ENCODE assay signal across 9 mouse cellular contexts in genomic region chr2:36104436-36104955, GRCm38 (mm10). TPM values are rescaled to one million over a fixed set of nuclear protein-coding genes. Genes with fewer than 3 reads are reported as not detected.
DNase-seq lines count a peak whose midpoint lies in the region; ATAC-seq and TF ChIP-seq lines count a peak whose summit lies in the region.
"Had no signal": no experiment of that assay in that cellular context is flagged by ENCODE, and none has a peak within 500 bp of the region (broad histone marks: within the 10 kb centered on the region; RNA-seq: fewer than 3 reads in every experiment).

No protein-coding gene starts in this region.

- H3K27ac ChIP-seq in kidney, embryonic 14.5 days (ENCODE audit: low read depth, low read length): no peak overlapping the region
- H3K27ac ChIP-seq in hindbrain, postnatal 0 days: no peak overlapping the region
- no peak overlapping the region for H3K27ac ChIP-seq in midbrain, postnatal 0 days (ENCODE audit: low read depth, low read length)

- no peaks in the 10 kb centered on the region for H3K36me3 ChIP-seq in kidney, embryonic 14.5 days (ENCODE audit: control insufficient read depth, insufficient read depth, low read length)
- H3K36me3 ChIP-seq in hindbrain, postnatal 0 days (ENCODE audit: insufficient read depth, low read length): no peaks in the 10 kb centered on the region
- H3K36me3 ChIP-seq in midbrain, postnatal 0 days (ENCODE audit: insufficient read depth, low read length): no peaks in the 10 kb centered on the region

- TF ChIP-seq CTCF in hindbrain, postnatal 0 days (IDR thresholded peaks at IDR 0.05; ENCODE audit: low read depth): no peak
- no peak for TF ChIP-seq CTCF in midbrain, postnatal 0 days (IDR thresholded peaks at IDR 0.05)

- H3K27me3 ChIP-seq in kidney, embryonic 14.5 days (ENCODE audit: control insufficient read depth, insufficient read depth, low read length): peaks cover 89% of the 10 kb centered on the region
- H3K27me3 ChIP-seq in hindbrain, postnatal 0 days (ENCODE audit: insufficient read depth, low read length): peaks cover 79% of the 10 kb centered on the region
- H3K27me3 ChIP-seq in midbrain, postnatal 0 days (ENCODE audit: insufficient read depth, low read length): peaks cover 80% of the 10 kb centered on the region

- peak overlapping the region; percentile 48 for H3K4me3 ChIP-seq in kidney, embryonic 14.5 days (ENCODE audit: low read length)
- H3K4me3 ChIP-seq in hindbrain, postnatal 0 days (ENCODE audit: low read length): peak overlapping the region; percentile 33
- H3K4me3 ChIP-seq in midbrain, postnatal 0 days (ENCODE audit: low read depth, low read length): peak overlapping the region; percentile 29

- WGBS in kidney, embryonic 14.5 days: under 1% methylated on average over 32 of the region's 32 CpGs
- WGBS in hindbrain, postnatal 0 days: under 1% methylated on average over 32 of the region's 32 CpGs
- WGBS in midbrain, postnatal 0 days: under 1% methylated on average over 32 of the region's 32 CpGs

- peak overlapping the region; percentile 83 for H3K4me2 ChIP-seq in kidney, embryonic 14.5 days (replicated peaks; ENCODE audit: low read depth, low read length)
- peak overlapping the region; percentile 53 for H3K4me2 ChIP-seq in hindbrain, postnatal 0 days (ENCODE audit: low read depth, low read length)
- H3K4me2 ChIP-seq in midbrain, postnatal 0 days (ENCODE audit: low read depth, low read length, poor library complexity, severe bottlenecking): peak overlapping the region; percentile 50

- DNase-seq in kidney, adult 11 months: no peak
- DNase-seq in embryo, embryonic 9.5 days (ENCODE audit: extremely low spot score): peak; percentile 58
- no peak for DNase-seq in hindbrain, postnatal 0 days (ENCODE audit: low spot score)
- DNase-seq in midbrain, postnatal 0 days (ENCODE audit: low spot score): no peak
- DNase-seq in urinary bladder, postnatal 14 days (ENCODE audit: low spot score): no peak
- DNase-seq in thymus, postnatal 0 days (ENCODE audit: low spot score): no peak
- DNase-seq in adrenal gland, postnatal 14 days: no peak

- no peaks in the 10 kb centered on the region for H3K9me3 ChIP-seq in kidney, embryonic 14.5 days (ENCODE audit: control insufficient read depth, low read length)
- no peaks in the 10 kb centered on the region for H3K9me3 ChIP-seq in hindbrain, postnatal 0 days (ENCODE audit: low read length)
- no peaks in the 10 kb centered on the region for H3K9me3 ChIP-seq in midbrain, postnatal 0 days (ENCODE audit: low read length)

- ATAC-seq in kidney, embryonic 14.5 days (ENCODE audit: low FRiP score, low TSS enrichment): no peak
- no peak for ATAC-seq in hindbrain, postnatal 0 days
- no peak for ATAC-seq in midbrain, postnatal 0 days (ENCODE audit: low FRiP score)

- H3K4me1 ChIP-seq in kidney, embryonic 14.5 days (ENCODE audit: control insufficient read depth, insufficient read depth, low read length): peaks cover 24% of the 10 kb centered on the region
- H3K4me1 ChIP-seq in hindbrain, postnatal 0 days (ENCODE audit: insufficient read depth, low read length): peaks cover 6% of the 10 kb centered on the region; the same call in 1 of the 2 replicates
- no peaks in the 10 kb centered on the region for H3K4me1 ChIP-seq in midbrain, postnatal 0 days (ENCODE audit: insufficient read depth, low read length)

- H3K9ac ChIP-seq in kidney, embryonic 14.5 days (ENCODE audit: low read depth, low read length): peak overlapping the region; percentile 50
- H3K9ac ChIP-seq in hindbrain, postnatal 0 days (replicated peaks; ENCODE audit: low read length): no peak overlapping the region
- H3K9ac ChIP-seq in midbrain, postnatal 0 days (replicated peaks; ENCODE audit: low read length, poor library complexity, severe bottlenecking): no peak overlapping the region

RNA-seq across cellular contexts. Expression of gene Lhx6, which starts 0.7 kb away (rescaled TPM):
- polyA plus RNA-seq in kidney, embryonic 14.5 days (2014; fragmentation: Nextera tagmentation; extraction: Ambion mirVana): 1.6 and 3.0 TPM in 2 replicates
- total RNA-seq in hindbrain, postnatal 0 days (2014; rRNA removed): 3.4 and 3.6 TPM in 2 replicates
- 0.25 and 0.36 TPM in 2 replicates for polyA plus RNA-seq in hindbrain, postnatal 0 days (2015; fragmentation: Nextera tagmentation; extraction: Ambion mirVana)
- total RNA-seq in midbrain, postnatal 0 days (2014; rRNA removed): 0.60 and 1.9 TPM in 2 replicates
- polyA plus RNA-seq in midbrain, postnatal 0 days (2015; fragmentation: Nextera tagmentation; extraction: Ambion mirVana): 1.6 and 2.5 TPM in 2 replicates
- 0.27 and 0.64 TPM in 2 replicates for polyA plus RNA-seq in thymus, postnatal 0 days (2015; fragmentation: Nextera tagmentation; extraction: Ambion mirVana)
- 5.4 and 7.2 TPM in 2 replicates for total RNA-seq in adrenal gland, postnatal 14 days (2021)

RNA-seq across cellular contexts. Expression of gene Mrrf, which starts 31.7 kb away (rescaled TPM):
- 33.1 and 33.7 TPM in 2 replicates for polyA plus RNA-seq in kidney, embryonic 14.5 days (2014; fragmentation: Nextera tagmentation; extraction: Ambion mirVana)
- total RNA-seq in hindbrain, postnatal 0 days (2014; rRNA removed): 12.9 and 32.2 TPM in 2 replicates
- 16.6 and 17.0 TPM in 2 replicates for polyA plus RNA-seq in hindbrain, postnatal 0 days (2015; fragmentation: Nextera tagmentation; extraction: Ambion mirVana)
- 12.2 and 13.7 TPM in 2 replicates for total RNA-seq in midbrain, postnatal 0 days (2014; rRNA removed)
- 16.7 and 16.8 TPM in 2 replicates for polyA plus RNA-seq in midbrain, postnatal 0 days (2015; fragmentation: Nextera tagmentation; extraction: Ambion mirVana)
- 19.7 and 23.0 TPM in 2 replicates for polyA plus RNA-seq in thymus, postnatal 0 days (2015; fragmentation: Nextera tagmentation; extraction: Ambion mirVana)
- total RNA-seq in adrenal gland, postnatal 14 days (2021): 26.0 and 27.0 TPM in 2 replicates

RNA-seq across cellular contexts. Expression of gene Rbm18, which starts 32.1 kb away (rescaled TPM):
- polyA plus RNA-seq in kidney, embryonic 14.5 days (2014; fragmentation: Nextera tagmentation; extraction: Ambion mirVana): 62.1 and 77.1 TPM in 2 replicates
- total RNA-seq in hindbrain, postnatal 0 days (2014; rRNA removed): 47.3 and 48.6 TPM in 2 replicates
- polyA plus RNA-seq in hindbrain, postnatal 0 days (2015; fragmentation: Nextera tagmentation; extraction: Ambion mirVana): 98.1 and 100 TPM in 2 replicates
- total RNA-seq in midbrain, postnatal 0 days (2014; rRNA removed): 56.6 and 59.0 TPM in 2 replicates
- 99.6 and 102 TPM in 2 replicates for polyA plus RNA-seq in midbrain, postnatal 0 days (2015; fragmentation: Nextera tagmentation; extraction: Ambion mirVana)
- 48.4 and 51.8 TPM in 2 replicates for polyA plus RNA-seq in thymus, postnatal 0 days (2015; fragmentation: Nextera tagmentation; extraction: Ambion mirVana)
- 27.3 and 27.4 TPM in 2 replicates for total RNA-seq in adrenal gland, postnatal 14 days (2021)

RNA-seq across cellular contexts. Expression of gene Morn5, which starts 55.2 kb away (rescaled TPM):
- 0.87 TPM in 1 of 2 replicates, not detected in the other for polyA plus RNA-seq in kidney, embryonic 14.5 days (2014; fragmentation: Nextera tagmentation; extraction: Ambion mirVana)
- total RNA-seq in hindbrain, postnatal 0 days (2014; rRNA removed): 2.3 TPM in 1 of 2 replicates, not detected in the other
- polyA plus RNA-seq in hindbrain, postnatal 0 days (2015; fragmentation: Nextera tagmentation; extraction: Ambion mirVana): 3.4 and 3.7 TPM in 2 replicates
- 1.4 and 3.8 TPM in 2 replicates for total RNA-seq in midbrain, postnatal 0 days (2014; rRNA removed)
- 2.1 and 3.5 TPM in 2 replicates for polyA plus RNA-seq in midbrain, postnatal 0 days (2015; fragmentation: Nextera tagmentation; extraction: Ambion mirVana)
- 0.31 and 0.53 TPM in 2 replicates for polyA plus RNA-seq in thymus, postnatal 0 days (2015; fragmentation: Nextera tagmentation; extraction: Ambion mirVana)
- total RNA-seq in adrenal gland, postnatal 14 days (2021): not detected in 2 replicates
- total RNA-seq: heart, postnatal 36 days had no signal

RNA-seq across cellular contexts. Expression of gene Ndufa8, which starts 55.3 kb away (rescaled TPM):
- polyA plus RNA-seq in kidney, embryonic 14.5 days (2014; fragmentation: Nextera tagmentation; extraction: Ambion mirVana): 238 and 244 TPM in 2 replicates
- 85.4 and 110 TPM in 2 replicates for total RNA-seq in hindbrain, postnatal 0 days (2014; rRNA removed)
- polyA plus RNA-seq in hindbrain, postnatal 0 days (2015; fragmentation: Nextera tagmentation; extraction: Ambion mirVana): 350 and 376 TPM in 2 replicates
- 87.4 and 95.2 TPM in 2 replicates for total RNA-seq in midbrain, postnatal 0 days (2014; rRNA removed)
- polyA plus RNA-seq in midbrain, postnatal 0 days (2015; fragmentation: Nextera tagmentation; extraction: Ambion mirVana): 339 and 388 TPM in 2 replicates
- 261 and 272 TPM in 2 replicates for polyA plus RNA-seq in thymus, postnatal 0 days (2015; fragmentation: Nextera tagmentation; extraction: Ambion mirVana)
- total RNA-seq in adrenal gland, postnatal 14 days (2021): 365 and 371 TPM in 2 replicates
